Mouse (Mus musculus): ENCODE data around the gene Cxcl3. TPM values are rescaled to one million over a fixed set of nuclear protein-coding genes. Genes with fewer than 3 reads are reported as not detected.

Gene Cxcl3
- 0.13 TPM in 1 of 2 replicates, not detected in the other for polyA plus RNA-seq (2016; fragmentation: Nextera tagmentation; extraction: Ambion mirVana)

DNA sequence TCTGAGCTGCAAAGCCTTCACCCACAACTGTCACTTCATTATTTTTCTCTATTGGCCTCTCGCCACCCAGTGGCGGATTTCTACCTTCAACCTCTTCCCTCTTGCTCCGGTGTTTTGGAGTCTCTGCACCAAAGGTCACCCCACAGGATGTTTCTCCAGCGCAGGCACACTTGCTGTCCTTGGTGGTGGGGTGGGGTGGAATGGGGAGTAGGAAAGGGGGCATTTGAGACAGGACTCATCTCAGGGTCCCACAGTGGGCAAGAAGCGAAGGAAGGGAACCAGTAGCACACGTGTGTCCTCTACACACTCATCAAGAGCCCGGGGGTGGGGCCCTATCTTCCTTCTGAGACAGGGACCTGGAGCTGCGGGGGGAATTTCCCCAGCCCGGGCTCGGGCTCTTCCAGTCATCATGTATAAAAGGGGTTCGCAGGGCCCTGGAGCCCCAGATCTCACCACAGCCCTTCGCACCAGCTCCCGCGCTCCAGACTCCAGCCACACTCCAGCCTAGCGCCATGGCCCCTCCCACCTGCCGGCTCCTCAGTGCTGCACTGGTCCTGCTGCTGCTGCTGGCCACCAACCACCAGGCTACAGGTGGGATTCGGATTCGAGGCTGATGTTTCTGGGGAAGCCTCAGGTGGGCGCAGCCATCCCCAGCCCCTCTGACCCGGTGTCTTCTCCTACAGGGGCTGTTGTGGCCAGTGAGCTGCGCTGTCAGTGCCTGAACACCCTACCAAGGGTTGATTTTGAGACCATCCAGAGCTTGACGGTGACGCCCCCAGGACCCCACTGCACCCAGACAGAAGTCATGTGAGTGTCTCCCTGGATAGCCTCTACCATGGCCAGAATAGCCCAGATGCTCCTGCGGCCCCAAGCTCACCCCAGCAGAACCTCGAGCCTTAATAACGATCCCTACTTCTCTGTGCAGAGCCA lies at the start of gene Cxcl3:
Cxcl3 (plus strand) TSS at position 445 of the 930 bp plus-strand sequence.
- Histone ChIP-seq H3K36me3 (no peaks in the 10 kb centered on the region), H3K9me3 (no peaks in the 10 kb centered on the region), H3K27ac (no peak within 1 kb of the TSS), H3K4me3 (peak within 1 kb of the TSS; percentile 60), H3K27me3 (ENCODE audit: insufficient read depth, poor library complexity, severe bottlenecking) (no peaks in the 10 kb centered on the region), H3K4me1 (peaks cover 6% of the 10 kb centered on the region; the same call in 1 of the 2 replicates)
- 17% methylated on average over 26 of the region's 26 CpGs for WGBS
- no peak for DNase-seq (ENCODE audit: low spot score)

DNA sequence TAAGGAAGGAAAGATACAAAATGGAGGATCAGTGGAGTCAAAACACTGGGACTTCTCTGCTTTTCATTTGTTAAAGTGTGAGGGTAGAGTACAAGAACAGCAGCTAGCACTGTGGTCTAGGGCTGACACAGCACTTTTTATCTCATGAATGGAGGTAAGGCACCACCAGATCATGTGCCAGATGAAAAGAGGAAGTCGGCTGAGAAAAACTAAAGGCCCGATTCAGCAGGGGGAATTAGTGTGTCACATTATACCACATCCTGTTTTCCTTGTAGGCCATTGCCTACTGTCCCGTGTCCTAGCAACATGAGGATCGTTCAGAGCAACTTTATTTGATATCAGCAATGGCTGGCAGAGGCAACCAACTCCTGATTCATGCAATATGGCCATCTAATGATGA lies 43.9 kb upstream of the Cxcl3 start:
- DNase-seq (ENCODE audit: low spot score): no peak
- no peaks in the 10 kb centered on the region for H3K27me3 ChIP-seq (ENCODE audit: insufficient read depth, poor library complexity, severe bottlenecking)
- WGBS: 66% methylated on average over 4 of the region's 4 CpGs
- no peaks in the 10 kb centered on the region for H3K9me3 ChIP-seq
- H3K4me3 ChIP-seq: no peak overlapping the region
- no peaks in the 10 kb centered on the region for H3K36me3 ChIP-seq
- no peaks in the 10 kb centered on the region for H3K4me1 ChIP-seq
- no peak overlapping the region for H3K27ac ChIP-seq

DNA sequence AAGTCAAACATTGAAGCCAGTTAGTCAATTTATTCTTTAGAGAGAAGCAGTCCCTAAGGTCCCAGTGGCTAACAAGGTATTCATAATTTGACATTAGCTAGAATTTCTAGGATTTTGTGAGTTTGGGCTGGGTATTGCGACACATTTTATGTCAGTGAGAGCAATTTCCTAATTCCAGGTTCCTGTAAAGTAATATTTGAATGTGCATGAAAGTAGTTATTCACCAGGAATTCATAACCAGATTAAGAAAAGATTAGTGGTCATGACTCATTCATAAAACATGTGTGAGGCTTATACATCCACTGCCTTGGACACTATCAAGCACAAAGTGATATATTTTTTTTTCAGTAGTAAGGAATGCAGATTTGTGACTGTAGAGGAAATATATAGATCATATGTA lies 32.0 kb upstream of the Cxcl3 start:
- Histone ChIP-seq H3K27ac (no peak overlapping the region), H3K4me3 (no peak overlapping the region), H3K27me3 (ENCODE audit: insufficient read depth, poor library complexity, severe bottlenecking) (peaks cover 9% of the 10 kb centered on the region), H3K9me3 (no peaks in the 10 kb centered on the region), H3K36me3 (no peaks in the 10 kb centered on the region), H3K4me1 (peaks cover 2% of the 10 kb centered on the region)
- DNase-seq (ENCODE audit: low spot score): no peak
- 90% methylated on average over 1 of the region's 1 CpGs for WGBS

DNA sequence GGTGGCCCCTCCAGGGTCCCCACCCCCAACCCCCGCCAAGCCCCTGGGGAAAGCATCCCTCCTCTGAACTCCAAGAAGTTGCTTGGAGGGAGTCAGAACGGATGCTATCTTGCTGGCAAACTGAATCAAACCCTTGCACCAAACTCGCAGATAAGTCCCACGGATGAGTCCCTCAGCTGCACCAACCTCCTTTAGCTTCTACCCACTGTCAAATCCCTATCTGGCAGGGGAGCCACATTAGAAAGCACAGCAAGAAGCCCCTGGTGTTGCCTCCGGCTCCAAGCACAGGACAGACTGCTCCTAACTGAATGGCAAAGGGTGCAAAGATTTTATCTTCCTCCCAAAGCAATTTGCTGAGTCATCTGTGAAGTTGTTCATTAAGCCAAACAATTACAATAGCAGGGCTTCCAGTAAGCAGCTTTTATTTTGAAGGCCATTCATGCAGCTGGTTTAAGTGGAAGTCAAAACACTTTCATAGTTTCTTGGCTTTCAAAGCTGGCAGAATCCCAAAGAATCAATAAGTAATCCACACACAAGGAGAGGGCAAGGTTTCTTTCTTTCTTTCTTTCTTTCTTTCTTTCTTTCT lies 27.8 kb upstream of the Cxcl3 start:
- Histone ChIP-seq H3K9me3 (no peaks in the 10 kb centered on the region), H3K27ac (no peak overlapping the region), H3K4me3 (no peak overlapping the region), H3K27me3 (ENCODE audit: insufficient read depth, poor library complexity, severe bottlenecking) (peaks cover 33% of the 10 kb centered on the region), H3K4me1 (peaks cover 10% of the 10 kb centered on the region), H3K36me3 (no peaks in the 10 kb centered on the region)
- WGBS: 20% methylated on average over 5 of the region's 5 CpGs
- no peak for DNase-seq (ENCODE audit: low spot score)

DNA sequence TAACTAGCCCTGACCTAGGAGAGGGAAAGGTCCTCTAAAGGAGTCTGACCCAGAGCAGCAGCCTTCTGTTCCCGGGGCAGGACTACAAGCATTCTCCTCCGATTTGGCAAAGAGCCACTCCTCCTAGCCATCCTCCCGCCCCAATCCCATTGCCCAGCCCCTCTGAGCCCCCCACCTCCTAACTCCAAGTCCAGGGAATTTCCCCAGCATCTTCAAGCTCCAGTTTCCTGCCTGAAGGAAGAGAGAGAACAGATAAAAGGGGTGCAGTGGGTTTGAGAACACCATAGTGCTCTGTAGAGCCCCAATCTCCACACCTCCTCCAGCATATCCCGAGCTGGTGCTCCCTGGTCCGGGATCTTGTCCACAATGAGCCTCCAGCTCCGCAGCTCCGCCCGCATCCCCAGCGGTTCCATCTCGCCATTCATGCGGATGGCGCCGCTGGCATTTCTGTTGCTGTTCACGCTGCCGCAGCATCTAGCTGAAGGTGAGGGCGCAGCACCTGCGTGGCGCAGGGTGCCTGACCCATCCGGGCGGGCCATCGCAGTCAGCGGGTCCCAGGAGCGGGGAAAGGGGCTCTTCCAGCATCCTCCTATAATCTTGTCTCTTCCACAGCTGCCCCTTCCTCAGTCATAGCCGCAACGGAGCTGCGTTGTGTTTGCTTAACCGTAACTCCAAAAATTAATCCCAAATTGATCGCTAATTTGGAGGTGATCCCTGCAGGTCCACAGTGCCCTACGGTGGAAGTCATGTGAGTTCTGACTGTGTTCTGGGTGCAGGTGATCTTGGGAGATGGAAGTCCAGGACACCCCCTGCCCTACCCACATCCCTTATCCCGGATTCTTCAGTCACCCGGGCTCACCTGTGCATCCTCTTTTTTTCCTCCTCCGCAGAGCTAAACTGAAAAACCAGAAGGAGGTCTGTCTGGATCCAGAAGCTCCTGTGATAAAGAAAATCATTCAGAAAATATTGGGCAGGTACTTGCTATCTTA lies 26.5 kb upstream of the Cxcl3 start, which contains the start of gene Cxcl5:
Cxcl5 (plus strand) TSS at position 284 of the 989 bp plus-strand sequence.
- H3K27ac ChIP-seq: no peak within 1 kb of the TSS

DNA sequence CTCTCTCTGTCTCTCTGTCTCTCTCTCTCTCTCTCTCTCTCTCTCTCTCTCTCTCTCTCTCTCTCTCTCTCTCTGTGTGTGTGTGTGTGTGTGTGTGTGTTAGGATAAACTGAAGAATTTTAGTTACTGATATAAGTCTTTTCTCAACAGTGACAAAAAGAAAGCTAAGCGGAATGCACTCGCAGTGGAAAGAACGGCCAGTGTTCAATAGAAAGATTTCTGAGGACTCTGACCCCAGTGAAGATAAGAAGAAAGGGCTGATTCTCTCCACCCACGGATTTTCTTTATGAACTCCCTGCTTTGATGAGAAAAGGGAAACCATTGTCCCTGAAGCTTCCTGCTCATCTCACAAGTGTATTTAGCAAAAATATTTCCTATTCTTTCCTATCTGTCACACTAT lies 25.6 kb upstream of the Cxcl3 start:
- WGBS: 52% methylated on average over 4 of the region's 4 CpGs
- H3K4me1 ChIP-seq: peaks cover 10% of the 10 kb centered on the region
- no peak for DNase-seq (ENCODE audit: low spot score)
- no peaks in the 10 kb centered on the region for H3K36me3 ChIP-seq
- H3K9me3 ChIP-seq: no peaks in the 10 kb centered on the region
- H3K27me3 ChIP-seq (ENCODE audit: insufficient read depth, poor library complexity, severe bottlenecking): peaks cover 33% of the 10 kb centered on the region
- no peak overlapping the region for H3K4me3 ChIP-seq
- no peak overlapping the region for H3K27ac ChIP-seq

More for the DNA sequence above, 26.5 kb upstream of the Cxcl3 start, which contains the start of gene Cxcl5:
- Histone ChIP-seq H3K4me1 (peaks cover 10% of the 10 kb centered on the region), H3K4me3 (peak within 1 kb of the TSS; percentile 46), H3K27me3 (ENCODE audit: insufficient read depth, poor library complexity, severe bottlenecking) (peaks cover 33% of the 10 kb centered on the region), H3K9me3 (no peaks in the 10 kb centered on the region), H3K36me3 (no peaks in the 10 kb centered on the region)
- 7% methylated on average over 32 of the region's 32 CpGs for WGBS
- no peak for DNase-seq (ENCODE audit: low spot score)

DNA sequence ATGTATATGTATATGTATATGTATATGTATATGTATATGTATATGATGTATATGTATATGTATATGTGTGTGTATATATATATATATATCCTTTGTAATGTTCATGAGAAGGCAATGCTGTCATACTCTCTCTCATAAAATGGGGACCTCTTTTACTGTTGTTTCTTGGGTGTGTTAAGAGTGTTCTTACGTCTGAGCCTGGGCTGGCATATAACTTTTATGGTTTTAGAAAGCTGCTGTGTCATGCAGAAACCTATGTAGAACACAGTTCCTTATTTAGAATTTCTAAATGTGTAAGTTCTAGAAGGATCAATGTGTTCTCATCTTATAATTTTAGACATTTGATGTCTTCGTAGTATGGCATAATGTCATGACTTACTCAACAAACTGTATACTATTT lies 25.1 kb upstream of the Cxcl3 start:
- H3K36me3 ChIP-seq: no peaks in the 10 kb centered on the region
- peaks cover 10% of the 10 kb centered on the region for H3K4me1 ChIP-seq
- no peak overlapping the region for H3K4me3 ChIP-seq
- WGBS: 85% methylated on average over 2 of the region's 2 CpGs
- no peaks in the 10 kb centered on the region for H3K9me3 ChIP-seq
- no peak for DNase-seq (ENCODE audit: low spot score)
- no peak overlapping the region for H3K27ac ChIP-seq
- peaks cover 33% of the 10 kb centered on the region for H3K27me3 ChIP-seq (ENCODE audit: insufficient read depth, poor library complexity, severe bottlenecking)

DNA sequence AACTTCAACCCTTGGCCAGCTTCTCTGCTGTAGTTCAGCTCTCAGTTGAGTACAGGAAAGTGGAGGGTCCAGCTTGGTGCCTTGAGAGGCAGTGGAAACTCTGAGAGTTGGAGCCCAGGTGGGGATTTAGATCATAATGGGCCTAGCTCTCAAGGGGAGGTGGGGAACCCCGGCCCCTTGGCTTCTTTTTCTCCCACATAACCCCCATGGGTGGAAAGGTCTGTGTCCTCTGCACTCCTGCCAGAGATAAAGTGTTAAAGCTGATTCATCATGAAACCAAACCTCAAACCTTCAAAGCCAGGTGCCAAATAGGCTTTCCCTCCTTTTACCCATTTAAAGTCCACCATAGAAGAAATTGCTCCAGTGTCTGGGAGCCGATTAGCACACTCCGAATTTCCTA lies 24.1 kb upstream of the Cxcl3 start:
- WGBS: 81% methylated on average over 3 of the region's 3 CpGs
- Histone ChIP-seq H3K4me3 (no peak overlapping the region), H3K27ac (no peak overlapping the region), H3K36me3 (no peaks in the 10 kb centered on the region), H3K4me1 (peaks cover 10% of the 10 kb centered on the region), H3K27me3 (ENCODE audit: insufficient read depth, poor library complexity, severe bottlenecking) (peaks cover 33% of the 10 kb centered on the region), H3K9me3 (no peaks in the 10 kb centered on the region)
- DNase-seq (ENCODE audit: low spot score): no peak

DNA sequence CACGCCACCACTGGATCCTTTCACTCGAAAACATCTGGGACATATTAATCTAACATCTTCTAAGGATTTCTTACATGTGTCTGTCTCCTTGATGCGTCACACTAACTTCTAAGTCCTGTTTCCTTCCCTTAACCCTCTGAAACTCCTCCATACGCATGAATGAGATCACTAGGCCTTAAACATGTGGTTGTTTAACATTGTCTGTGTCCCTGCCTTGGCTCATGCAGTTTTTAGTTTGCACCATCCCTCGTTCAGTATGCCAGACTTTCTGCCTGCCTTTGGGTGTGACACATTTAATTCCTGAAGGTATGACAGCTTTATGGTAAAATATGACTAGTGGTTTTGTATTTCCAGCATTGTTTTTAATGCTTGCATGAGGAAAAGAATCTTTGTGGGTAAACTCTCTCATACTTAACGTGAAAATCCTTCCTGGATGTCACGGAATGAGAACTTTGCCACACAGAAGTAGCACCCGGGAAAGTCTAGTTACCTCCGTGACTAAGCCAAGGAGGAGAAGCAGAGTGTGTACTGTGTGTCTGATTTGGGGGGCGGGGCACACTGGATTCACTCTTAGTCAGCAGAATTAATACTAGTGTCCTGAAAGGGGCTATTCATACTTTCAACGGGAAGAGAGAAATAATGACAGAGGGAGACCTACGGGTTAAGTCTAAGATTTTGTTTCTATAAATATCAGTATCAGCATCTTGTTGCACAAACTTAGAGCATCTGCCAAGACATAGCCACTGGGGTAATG lies 21.8 kb upstream of the Cxcl3 start:
- H3K27me3 ChIP-seq (ENCODE audit: insufficient read depth, poor library complexity, severe bottlenecking): peaks cover 23% of the 10 kb centered on the region
- H3K36me3 ChIP-seq: no peaks in the 10 kb centered on the region
- WGBS: 80% methylated on average over 12 of the region's 12 CpGs
- DNase-seq (ENCODE audit: low spot score): no peak
- H3K27ac ChIP-seq: no peak overlapping the region
- H3K4me1 ChIP-seq: peaks cover 6% of the 10 kb centered on the region
- H3K4me3 ChIP-seq: no peak overlapping the region
- no peaks in the 10 kb centered on the region for H3K9me3 ChIP-seq

DNA sequence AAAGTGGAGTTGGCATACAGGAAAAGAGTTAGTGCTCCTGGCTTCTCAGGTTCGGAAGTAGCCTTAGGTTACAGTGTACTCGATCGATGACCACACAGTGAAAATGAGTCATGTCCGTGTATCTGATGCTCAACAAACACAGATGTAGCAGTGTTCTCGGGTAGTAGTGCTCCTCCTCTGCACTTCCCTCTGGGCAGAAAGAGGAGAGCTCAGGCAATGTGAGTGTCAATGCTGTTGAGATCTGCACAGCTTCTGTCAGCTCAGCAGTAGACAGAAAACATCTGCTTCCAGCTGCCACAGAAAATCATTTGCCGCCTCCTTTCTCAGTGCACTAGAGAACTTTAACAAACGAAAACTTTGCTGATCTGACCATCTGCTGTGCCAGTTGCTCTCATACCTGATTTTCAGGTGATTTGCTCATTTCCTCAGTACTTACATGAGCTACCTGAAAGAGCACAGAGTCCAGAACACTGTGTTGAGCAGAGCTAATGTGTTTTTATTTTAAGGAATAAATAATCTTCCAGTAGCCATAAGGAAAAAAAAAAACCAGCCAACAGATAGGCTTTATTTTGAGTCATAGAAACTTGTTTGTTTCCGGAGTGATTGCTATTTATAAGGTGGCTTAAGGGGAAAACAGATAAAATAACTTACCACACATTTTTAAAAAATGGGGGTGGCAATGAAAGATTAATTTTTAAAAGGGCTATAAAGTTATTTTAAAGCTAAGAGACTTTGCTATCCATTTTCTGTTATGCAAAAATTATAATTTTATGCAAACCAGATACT lies 19.9 kb upstream of the Cxcl3 start:
- 57% methylated on average over 8 of the region's 8 CpGs for WGBS
- no peak overlapping the region for H3K27ac ChIP-seq
- no peak for DNase-seq (ENCODE audit: low spot score)
- peaks cover 8% of the 10 kb centered on the region; the same call in 1 of the 2 replicates for H3K27me3 ChIP-seq (ENCODE audit: insufficient read depth, poor library complexity, severe bottlenecking)
- no peaks in the 10 kb centered on the region for H3K4me1 ChIP-seq
- no peaks in the 10 kb centered on the region for H3K36me3 ChIP-seq
- H3K9me3 ChIP-seq: no peaks in the 10 kb centered on the region
- H3K4me3 ChIP-seq: no peak overlapping the region

DNA sequence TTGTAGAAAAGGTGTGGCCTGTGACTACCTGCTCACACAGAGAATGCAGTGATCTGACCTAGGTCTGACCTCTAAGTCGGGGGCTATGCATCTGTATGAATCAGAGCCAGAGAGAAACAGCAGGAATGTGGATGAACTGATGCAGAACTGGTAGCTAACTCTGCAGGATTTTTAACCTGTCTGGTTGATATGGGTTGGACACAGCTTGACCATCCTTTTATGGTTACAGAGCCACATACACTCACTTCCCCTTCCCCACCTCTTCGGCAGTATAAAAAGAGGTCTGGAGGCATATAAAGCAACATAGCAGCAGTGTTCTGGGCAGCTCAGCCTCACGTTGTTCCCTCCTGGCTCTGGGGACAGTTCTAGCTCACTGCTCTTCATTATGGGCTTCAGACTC lies 17.7 kb upstream of the Cxcl3 start, which contains the start of gene Ppbp:
Ppbp (plus strand) TSS at position 301 of the 400 bp plus-strand sequence.
- Histone ChIP-seq H3K4me1 (no peaks in the 10 kb centered on the region), H3K27me3 (ENCODE audit: insufficient read depth, poor library complexity, severe bottlenecking) (no peaks in the 10 kb centered on the region; the same call in 1 of the 2 replicates), H3K9me3 (no peaks in the 10 kb centered on the region), H3K36me3 (no peaks in the 10 kb centered on the region), H3K4me3 (no peak within 1 kb of the TSS), H3K27ac (no peak within 1 kb of the TSS)
- DNase-seq (ENCODE audit: low spot score): no peak
- WGBS: 60% methylated on average over 3 of the region's 3 CpGs
